Mouse (Mus musculus): Measurements from ENCODE around the gene Efcab1.
"Not testable (repeated sequence)": the region's sequence is repeated elsewhere in the genome, so short reads cannot be mapped to it uniquely, and the experiment has no call there.

Efcab1 gene

DNA sequence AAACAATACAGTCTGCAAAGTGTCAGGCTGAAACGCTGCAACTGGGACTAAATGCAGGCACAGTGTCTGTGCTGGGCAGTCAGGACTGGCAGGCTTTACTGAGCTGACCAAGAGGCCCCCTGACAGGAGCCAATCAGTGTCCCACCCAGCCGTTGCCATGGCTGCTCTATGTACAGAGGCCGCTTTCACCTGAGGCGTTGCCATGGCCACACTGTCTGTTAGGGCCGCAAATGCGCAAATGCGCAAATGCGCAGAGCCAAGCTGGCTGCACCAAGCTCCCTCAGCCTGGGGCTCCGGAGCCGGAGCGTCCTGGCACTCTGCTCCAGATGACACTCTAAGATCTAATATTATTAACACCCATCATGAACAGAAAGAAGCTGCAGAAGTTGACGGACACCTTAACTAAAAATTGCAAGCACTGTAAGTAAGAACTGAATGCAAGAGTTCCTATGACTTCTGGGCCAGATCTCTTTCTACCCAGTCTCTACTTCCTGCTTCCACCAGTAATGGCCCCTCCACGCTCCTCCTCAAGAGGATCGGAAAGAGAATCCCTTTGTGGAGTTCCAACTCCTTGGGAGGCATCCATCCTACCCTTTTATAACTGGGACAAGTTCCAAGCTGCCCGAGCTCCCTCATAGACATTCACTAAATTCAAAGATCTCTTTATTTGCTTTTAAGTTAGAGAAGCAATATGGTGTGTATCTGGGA is at the start of gene Efcab1:
Gene Efcab1 (plus strand): TSS at position 214 of the 708 bp plus-strand sequence.
- no peak for DNase-seq (ENCODE audit: low read depth, low spot score)

DNA sequence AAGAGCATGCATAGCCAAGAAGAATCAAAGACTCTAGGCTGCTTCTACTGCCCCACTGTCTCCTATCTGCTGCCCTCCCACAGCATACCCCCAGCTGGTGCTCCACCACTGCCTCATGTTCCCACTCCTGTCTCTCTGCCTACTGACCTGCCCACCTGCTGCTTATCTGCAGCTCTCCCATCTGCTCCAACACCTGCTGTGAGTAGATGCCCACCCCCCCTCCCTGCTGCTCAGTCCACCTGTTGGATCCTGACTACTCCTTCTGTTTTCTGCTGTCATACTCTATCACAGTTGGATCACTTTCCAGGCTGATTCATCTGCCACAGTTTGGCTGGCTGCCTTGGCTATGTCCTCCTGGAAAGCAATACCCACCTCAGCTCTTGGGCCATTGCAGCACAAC is 47.0 kb upstream of the Efcab1 start:
- peak; percentile 50 for DNase-seq (ENCODE audit: low read depth, low spot score)

DNA sequence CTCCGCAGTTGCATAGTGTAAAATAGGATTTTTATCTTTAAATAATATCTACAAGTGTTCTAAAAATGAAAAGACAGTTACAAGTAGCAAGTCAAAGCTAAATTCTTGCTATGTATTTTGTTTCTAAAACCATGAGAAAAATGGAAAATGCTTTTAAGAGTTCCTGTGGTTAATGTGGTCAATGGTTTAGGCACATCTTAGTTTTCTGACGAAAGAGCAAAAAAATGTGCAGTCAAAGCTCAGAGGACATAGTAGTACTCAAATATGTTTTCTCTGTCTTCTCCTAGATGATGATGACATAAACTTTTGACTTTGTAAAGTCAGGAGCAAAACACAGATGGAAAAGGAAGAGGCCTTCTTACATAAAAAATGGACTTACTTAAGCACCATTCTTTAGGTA is 21.5 kb upstream of the Efcab1 start:
- DNase-seq (ENCODE audit: low read depth, low spot score) = peak; percentile 93

DNA sequence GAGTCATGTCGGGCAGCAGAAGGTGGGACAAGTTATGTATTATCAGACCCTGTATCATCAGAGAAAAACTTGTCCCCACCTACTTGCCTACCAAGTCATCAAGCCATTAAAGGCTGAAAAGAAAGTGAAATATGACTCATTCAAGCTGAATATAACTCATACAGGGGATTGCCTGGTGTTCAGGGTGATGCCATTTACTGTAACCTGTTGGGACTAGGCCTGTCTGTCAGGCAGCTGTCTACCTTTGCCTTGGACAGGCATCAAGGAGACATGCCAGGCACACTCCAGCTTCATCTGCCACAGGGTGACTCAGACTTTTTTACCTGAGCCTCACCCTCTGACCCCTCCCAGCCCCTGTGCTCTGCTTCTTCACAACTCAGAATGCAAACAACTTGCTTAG is 21.0 kb upstream of the Efcab1 start:
- peak; percentile 75 for DNase-seq (ENCODE audit: low read depth, low spot score)

DNA sequence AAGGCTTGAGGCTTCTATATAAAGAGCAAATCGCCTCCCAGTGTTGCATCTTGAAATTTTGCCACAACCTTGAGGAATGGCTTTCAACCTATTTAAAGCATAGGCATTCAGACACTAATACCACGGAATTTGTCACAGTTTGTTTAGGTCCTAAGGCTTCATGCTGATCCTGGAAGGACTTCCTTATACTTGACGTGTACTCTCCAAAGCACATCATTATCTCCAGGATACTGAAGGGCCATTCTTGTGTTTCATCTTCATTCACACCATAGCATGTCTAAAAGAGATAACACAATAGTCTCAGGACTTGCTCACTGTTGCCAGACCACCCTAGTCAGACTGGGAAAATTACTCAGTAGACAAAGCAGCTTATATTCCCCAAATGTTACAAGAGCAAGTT is 13.9 kb upstream of the Efcab1 start:
- no peak for DNase-seq (ENCODE audit: low read depth, low spot score)

DNA sequence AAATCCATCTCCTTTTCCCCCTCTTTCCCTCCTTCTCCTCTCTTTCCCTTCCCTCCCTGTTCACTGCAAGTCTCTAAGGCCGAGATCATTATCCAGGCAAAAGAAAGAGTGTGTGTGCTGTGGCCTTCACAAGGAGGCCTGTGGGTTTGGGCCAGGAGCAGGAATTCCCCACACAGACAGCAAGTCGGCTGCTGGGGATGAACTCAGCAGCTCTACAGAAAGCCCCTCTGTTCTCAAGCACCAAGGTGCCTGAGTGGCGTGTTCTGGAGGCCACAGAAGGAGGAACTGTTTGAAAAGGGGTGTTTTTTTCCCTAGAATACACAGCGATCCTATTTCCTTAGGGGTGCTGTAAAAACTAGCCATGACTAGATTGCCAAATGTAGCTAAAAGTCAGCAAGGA is 12.5 kb upstream of the Efcab1 start:
- no peak for DNase-seq (ENCODE audit: low read depth, low spot score)

DNA sequence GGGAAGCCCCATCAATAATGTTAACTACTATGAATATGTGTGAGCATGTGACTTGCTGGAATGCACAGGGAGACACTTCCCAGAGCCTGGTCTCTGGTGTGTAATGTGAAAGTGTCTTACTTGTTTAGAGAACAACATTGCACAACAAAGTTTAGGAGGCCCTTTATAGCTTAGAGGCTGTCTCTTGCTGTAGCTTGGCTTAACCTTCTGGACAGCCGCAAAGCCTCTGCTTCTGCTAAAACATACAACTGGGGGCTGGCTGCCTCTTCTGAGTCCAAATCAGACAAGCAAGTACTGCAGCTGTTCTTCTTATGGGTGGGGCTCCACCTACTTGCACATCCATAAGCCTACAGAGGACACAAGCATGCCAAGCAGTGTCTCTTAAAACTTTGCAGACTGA is 11.7 kb upstream of the Efcab1 start:
- no peak for DNase-seq (ENCODE audit: low read depth, low spot score)

DNA sequence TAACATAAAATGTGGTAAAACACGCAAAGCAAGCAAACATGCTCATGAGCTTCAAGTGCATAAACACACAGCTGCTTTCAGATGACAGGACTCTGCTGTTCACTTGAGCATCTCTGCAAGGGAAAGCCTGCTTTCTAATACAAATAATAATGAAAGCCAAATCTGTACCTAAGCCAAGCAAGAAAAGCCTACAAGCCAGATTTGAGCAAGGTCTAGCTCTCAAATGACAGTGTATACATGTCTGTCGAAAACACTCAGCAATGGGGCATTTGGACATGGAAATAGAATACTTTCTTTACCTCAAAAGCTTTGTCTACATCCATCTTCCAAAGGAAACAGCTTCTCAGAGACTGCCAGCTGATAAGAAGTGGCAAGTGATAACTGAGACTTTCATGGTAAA is 10.9 kb upstream of the Efcab1 start:
- no peak for DNase-seq (ENCODE audit: low read depth, low spot score)

DNA sequence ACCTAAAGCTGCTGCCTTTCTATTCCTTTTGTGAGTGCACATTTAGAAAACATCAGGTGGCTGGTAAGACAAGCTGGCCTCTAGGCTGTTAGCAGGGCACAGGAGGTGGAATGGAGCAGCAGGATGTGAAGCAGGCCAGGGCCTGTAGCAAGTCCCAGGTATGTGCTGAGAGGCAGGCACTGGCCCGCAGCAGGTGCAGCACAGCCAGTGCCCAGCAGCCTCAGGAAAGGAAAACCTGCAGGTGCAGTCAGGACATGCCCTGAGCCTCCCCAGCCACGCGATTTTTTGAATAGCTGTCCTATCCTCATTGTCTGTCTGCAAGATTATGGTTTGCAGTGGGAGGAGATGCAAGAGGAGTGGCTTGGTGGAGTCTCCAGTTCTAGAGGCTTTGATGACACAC is 24.3 kb downstream of the Efcab1 start:
- not testable (repeated sequence) for DNase-seq (ENCODE audit: low read depth, low spot score)

DNA sequence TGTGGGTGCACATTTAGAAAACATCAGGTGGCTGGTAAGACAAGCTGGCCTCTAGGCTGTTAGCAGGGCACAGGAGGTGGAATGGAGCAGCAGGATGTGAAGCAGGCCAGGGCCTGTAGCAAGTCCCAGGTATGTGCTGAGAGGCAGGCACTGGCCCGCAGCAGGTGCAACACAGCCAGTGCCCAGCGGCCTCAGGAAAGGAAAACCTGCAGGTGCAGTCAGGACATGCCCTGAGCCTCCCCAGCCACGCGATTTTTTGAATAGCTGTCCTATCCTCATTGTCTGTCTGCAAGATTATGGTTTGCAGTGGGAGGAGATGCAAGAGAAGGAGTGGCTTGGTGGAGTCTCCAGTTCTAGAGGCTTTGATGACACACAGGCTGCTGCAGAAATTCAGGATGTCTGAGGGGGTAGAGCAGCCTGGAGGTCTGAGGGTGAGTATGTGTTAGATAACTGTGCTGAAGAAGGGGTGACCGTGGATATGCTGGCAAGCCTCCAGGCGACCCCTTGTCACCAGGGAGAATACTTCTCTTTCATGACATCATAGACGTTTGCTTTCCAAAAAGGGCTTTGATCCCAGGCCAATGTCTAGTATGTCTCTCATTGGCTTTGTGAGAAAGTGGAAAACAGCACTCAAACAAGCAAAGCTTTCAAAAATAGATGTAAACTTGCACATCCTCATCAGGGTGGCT is 30.2 kb downstream of the Efcab1 start:
- not testable (repeated sequence) for DNase-seq (ENCODE audit: low read depth, low spot score)

DNA sequence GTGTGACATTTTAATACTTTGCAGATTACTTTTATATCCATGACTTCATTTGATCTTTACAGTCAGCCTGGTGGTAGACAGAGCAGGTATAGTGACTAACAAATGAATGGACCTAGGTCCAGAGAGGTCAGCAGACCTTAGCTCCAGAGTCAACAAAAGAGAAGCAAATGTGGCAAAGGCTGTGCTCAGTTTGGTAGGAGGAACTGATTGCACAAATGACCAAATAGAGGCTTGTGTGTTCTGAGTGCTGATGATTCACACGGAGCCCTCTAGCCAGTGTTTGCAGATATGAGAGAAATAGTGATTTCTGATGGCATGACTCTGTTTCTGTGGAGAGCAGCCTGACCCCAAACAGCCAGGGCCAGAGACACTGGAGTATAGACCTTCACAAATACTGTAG is 33.1 kb downstream of the Efcab1 start:
- DNase-seq (ENCODE audit: low read depth, low spot score) = peak; percentile 42

DNA sequence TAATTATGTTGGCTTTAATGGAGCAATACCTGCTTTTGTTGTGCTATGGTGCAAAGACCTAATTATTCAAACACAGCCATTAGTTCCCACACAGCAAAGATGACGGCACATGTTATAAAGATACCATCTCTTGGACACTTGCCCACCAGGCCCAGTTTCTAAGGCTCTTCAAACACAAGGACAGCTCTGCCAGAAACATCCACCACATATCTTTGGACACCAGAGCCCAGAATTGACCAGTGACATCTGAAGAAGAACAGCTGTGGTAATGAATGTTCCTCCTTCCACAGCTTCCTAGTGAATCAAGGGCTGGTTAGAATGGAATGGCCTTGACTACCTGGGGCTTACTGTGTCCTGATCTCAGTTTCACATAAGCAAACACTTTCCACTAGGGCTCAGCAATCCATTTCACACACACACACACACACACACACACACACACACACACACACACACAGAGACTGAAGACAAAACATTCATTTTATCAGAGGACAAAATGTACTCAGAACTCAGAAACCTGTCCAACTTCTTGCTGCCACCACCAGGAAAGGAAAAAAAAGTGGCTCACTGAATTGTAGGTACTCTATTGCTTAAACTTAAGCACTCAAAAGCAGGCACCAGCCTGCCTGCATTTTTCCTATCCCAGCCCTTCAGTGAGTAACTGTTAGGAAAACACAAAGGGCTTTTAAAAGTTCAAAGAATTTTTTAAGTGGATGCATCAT is 33.7 kb downstream of the Efcab1 start:
- DNase-seq (ENCODE audit: low read depth, low spot score) = no peak

DNA sequence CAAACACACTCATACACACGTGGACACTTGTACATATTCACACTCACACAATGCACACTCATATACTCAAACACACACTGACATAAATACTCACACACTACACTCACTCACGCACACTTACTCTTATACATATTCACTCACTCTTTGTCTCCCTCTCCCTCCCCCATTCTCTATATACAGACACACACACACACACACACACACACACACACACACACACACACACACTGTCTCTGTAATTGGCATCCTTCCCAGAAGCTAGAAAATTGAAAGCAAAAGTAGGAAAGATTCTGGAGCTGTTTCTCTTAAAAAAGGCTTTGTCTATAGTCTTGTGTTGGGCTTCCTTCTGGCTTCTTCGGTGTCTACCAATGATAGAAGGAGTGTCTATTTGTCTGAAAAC is 34.5 kb downstream of the Efcab1 start:
- DNase-seq (ENCODE audit: low read depth, low spot score) = peak; percentile 59

DNA sequence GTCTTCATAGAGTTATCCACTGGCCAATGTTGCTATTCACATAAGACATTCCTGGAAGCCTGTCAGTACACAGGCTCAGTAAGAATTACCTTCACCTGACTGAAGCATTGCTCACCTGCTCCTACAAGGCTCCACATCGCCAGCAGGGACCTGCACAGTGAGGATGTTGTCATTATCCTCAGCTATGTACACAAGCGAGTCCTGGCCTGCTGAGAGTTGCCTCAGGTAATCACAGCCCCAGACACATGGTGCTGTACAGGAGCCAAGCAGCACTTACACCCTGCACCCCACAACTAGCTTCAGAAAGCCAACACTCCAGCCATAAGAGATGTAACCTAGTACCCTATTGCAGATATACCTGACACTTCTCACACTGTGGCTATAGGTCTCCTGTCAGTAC is 37.1 kb downstream of the Efcab1 start:
- no peak for DNase-seq (ENCODE audit: low read depth, low spot score)

DNA sequence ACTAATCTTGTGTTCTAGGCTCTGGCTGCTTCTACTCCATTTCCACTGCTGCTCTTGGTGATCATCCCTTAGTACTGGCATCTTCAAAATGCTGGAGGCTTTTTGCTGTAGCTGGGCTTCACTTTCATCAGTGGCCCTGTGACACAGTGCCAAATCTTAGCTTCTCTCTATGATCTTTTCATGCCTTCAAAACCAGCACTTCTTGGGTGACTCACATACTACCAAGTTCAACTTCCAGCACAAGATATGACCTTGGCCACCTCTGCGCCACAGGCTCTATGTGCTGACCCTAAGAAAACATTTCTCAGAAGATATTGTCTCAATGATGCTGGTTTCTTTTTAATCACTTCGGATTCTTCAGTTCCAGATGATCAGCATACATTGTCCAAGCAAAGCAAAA is 41.2 kb downstream of the Efcab1 start:
- DNase-seq (ENCODE audit: low read depth, low spot score) = peak; percentile 21

DNA sequence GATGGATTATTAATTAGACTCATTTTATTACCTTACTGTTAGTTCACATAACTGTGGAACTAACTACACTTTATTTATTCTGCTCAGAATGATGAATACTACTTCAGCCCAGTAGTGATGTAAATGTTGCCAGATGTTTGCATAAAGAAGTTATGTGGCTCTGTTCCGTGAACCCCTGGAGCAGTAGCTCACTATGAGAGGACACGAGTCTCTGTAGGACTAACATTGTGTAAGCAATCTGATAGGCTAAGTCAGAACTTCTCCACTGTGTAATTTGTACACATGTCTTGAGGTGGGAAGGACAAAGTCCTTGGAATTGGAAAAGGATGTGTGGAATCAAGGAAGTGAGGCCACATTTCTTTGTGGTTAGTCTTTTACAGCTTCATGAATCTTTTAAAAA is 45.5 kb downstream of the Efcab1 start:
- DNase-seq (ENCODE audit: low read depth, low spot score) = peak; percentile 41

DNA sequence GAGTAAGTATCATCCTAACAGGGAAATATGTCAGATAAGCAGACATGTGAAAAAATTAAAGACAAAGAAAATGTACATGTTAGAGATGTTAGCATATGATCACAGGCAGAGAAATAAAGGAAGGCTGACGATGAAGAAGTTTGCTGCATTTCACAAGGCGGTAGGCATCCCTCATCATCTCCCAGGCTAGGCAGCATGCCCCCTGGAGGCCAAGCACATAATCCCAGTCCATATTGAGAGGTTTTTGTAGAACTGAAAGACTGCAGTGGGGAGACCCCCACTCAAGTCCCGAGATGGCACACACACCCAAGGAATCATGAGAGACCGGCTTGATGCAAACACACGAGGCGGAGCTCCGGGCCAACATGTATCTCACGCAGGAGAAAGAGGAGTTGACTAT is 53.3 kb downstream of the Efcab1 start:
- no peak for DNase-seq (ENCODE audit: low read depth, low spot score)

DNA sequence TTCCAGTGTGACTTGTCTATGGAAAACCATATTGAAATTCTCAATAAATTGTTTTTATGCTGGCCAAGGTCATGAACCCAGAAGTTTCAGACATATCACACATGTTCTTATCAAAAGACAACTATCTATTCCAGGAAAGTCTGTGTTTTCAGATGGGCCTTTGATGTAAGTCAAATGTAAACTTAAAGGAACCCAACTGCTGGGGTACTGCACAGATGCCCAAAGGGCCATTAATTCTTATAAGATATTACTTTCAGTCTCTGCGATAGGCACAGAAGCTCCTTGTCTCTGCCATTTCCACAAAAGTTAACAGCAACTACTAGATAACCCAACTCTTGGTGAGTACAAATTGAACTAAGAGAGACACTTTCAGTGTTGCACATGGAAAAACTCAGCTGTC is 67.3 kb downstream of the Efcab1 start:
- DNase-seq (ENCODE audit: low read depth, low spot score) = no peak

DNA sequence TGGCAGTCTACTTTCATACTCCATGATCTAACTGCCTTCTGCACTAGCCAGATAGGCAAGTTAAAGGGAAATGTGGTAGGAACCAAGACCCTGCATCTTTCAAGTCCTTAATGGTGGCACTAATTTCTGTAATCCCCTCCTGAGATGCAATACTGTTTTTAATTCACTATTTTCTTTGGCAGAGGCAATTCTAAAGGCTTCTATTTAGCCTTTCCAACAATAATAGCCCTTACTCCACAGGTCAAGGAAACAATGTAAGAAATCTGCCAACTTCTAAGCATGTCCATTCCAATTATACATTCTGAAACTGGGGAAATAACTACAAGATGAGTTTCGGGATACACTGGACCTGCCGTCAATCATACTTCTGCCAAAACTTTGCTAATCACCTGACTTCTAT is 72.8 kb downstream of the Efcab1 start:
- DNase-seq (ENCODE audit: low read depth, low spot score) = peak; percentile 35

DNA sequence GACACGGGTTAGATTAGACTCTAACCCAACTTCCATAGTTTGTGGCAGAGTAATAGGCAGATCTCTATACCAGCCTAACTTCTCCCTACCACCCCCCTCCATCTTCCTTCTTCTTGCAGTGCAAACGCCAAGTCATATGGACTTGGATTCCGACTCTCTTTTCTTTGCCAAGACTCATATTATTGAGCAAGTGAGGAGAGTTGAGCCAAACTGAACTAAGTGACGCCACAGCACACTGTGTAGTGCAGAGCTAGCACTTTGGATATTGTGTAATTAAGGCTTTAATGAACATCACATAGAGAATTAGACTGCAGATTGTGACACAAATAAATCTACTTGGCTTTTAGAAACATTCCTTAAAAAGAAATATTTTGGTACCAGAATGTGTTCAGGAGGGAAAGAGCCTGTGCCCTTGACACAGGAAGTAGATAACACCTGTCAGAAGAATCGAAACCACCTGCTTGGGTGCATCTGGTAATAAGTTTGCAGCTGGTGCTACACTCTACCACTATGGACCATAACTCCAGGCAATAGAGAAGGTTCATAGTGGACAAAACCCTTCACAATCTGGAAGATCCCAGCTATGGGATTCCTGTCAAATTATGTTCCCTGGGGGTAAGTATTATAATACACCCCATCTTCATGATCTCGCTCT is 83.3 kb downstream of the Efcab1 start:
- peak; percentile 62 for DNase-seq (ENCODE audit: low read depth, low spot score)

DNA sequence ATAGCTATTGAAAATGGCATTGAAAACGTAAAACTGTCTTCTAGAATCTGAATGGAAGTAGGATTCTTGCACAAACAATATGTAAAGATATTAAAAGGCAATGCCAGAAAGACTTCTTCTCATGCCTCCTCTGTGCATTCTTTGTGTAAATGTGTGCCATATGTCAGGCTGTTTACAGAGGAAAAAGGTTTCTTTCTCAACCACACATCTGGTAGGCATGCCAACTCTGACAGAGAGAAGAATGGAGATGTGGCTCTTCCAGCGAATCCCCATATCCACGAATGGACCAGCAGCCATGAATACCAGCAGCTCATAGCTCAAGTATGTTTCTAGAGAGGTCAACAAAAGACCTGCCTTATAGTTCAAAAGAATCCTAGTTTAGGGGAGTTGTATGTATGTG is 84.6 kb downstream of the Efcab1 start:
- DNase-seq (ENCODE audit: low read depth, low spot score) = peak; percentile 49

DNA sequence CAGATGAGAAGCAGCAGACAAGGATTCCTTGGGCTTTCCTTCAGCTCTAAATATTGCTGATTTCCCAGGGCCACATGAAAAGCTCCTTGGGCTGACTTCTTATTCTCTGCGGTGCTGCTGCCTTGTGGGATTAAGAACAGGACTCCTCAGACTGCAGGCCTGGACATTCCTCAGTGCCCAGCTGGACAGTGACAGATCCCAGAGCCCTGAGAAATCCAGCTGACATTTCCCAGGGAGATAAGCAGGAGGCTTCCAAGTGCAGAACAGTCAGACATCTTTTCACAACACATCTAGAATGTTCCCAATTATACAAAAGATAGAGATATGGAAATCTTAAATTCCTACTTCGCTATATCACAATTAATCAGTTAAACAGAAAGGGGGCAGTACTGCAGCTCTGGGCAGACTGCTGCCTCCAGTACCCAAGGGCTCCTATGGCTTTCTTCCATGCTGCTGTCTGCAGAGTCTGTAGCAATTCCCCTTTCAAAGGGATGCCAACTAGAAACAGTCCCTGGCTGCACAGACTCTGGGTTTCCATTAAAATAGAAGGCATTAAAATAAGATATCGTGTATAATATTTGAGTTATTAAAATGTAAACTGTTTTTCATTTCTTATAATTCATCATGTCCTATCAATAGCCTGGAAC is 86.2 kb downstream of the Efcab1 start:
- peak; percentile 13 for DNase-seq (ENCODE audit: low read depth, low spot score)
